Mouse (Mus musculus): ENCODE results near the gene Aplp2. TPM values are rescaled to one million over a fixed set of nuclear protein-coding genes. Genes with fewer than 3 reads are reported as not detected.
A peak's percentile ranks its signal among the peaks of the same experiment; 100 is the strongest.

Aplp2 gene
- total RNA-seq (2015; ENCODE audit: low replicate concordance) (117 and 165 TPM in 2 replicates), total RNA-seq (2017; ENCODE audit: low replicate concordance) (209 and 318 TPM in 2 replicates)

GRCm38 (mm10) chr9:31211690-31212499 is at the start of gene Aplp2:
Gene Aplp2 (minus strand): TSS chr9:31211815.
- peak; percentile 98 for ATAC-seq (replicated peaks; ENCODE audit: low FRiP score, poor library complexity, severe bottlenecking)

DNA sequence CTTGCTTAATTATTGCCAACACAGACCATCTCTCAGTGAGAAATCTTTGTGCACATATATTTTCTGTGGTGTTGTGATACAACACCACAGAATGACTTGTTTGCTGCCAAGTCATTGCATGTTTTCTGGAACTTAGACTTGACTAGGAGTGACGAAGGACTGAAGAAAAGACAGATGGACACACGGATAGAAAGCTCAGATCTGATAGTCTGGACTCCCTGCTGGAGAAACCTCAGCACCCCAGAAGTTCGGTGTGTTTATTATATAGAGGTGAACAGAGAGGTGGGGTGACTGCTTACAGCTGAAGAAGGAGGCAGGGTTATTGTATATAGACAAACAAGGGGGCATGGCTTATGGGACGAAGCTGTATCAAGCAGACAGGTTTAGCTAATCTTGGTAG is 48.6 kb upstream of the Aplp2 start:
- ATAC-seq (replicated peaks; ENCODE audit: low FRiP score, poor library complexity, severe bottlenecking), result no peak

GRCm38 (mm10) chr9:31258237-31258636 is 46.6 kb upstream of the Aplp2 start:
- ATAC-seq (replicated peaks; ENCODE audit: low FRiP score, poor library complexity, severe bottlenecking), result no peak

DNA sequence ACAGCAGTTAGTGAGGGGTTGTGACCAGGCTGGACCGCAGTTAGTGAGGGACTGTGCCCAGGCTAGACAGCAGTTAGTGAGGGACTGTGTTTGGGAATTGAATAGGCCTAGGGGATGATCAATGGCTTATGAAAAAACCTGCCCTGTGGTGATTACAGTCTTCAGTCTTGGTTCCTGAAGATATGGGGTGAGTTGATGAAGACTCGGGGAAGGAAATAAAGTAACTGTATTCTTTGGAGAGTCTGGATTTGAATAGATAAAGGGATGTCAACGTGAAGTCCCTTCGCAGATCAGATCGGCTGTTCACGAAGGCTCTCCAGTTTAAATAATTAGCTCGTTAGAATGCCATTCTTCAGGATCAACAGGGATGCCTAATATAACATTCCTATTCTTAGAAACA is 44.3 kb upstream of the Aplp2 start:
- no peak for ATAC-seq (replicated peaks; ENCODE audit: low FRiP score, poor library complexity, severe bottlenecking)

- peak; percentile 85 for ATAC-seq (replicated peaks; ENCODE audit: low FRiP score, poor library complexity, severe bottlenecking)
These were observed 43.0 kb upstream of the Aplp2 start for GRCm38 (mm10) chr9:31254697-31255004.

GRCm38 (mm10) chr9:31253866-31254696 is 42.5 kb upstream of the Aplp2 start:
- ATAC-seq (replicated peaks; ENCODE audit: low FRiP score, poor library complexity, severe bottlenecking), result peak; percentile 9; the same call in 1 of the 2 replicates

GRCm38 (mm10) chr9:31253311-31253734 is 41.7 kb upstream of the Aplp2 start:
- ATAC-seq (replicated peaks; ENCODE audit: low FRiP score, poor library complexity, severe bottlenecking), result no peak

GRCm38 (mm10) chr9:31252182-31252799 is 40.7 kb upstream of the Aplp2 start:
- ATAC-seq (replicated peaks; ENCODE audit: low FRiP score, poor library complexity, severe bottlenecking), result peak; percentile 87

- no peak for ATAC-seq (replicated peaks; ENCODE audit: low FRiP score, poor library complexity, severe bottlenecking)
These were observed 36.0 kb upstream of the Aplp2 start for GRCm38 (mm10) chr9:31247447-31248220.

DNA sequence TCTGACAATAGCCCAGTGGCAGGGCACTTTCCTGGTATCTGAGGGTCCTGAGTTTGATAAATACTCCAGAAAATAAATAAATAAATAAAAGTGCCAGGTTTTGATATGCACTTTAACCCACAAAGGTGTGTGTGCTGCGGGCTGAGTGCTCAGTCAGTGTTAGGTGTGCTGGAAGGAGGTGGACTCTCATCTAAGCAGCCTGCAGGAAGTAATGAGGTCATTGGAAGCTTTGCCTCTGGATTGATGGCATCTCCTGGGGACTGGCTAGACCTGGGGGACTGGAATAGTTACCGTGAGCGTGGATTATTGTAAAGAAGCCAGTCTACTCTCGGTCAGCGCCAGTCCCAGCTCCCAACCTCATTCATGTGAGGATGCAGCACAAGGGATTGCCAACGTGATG is 34.8 kb upstream of the Aplp2 start:
- ATAC-seq (replicated peaks; ENCODE audit: low FRiP score, poor library complexity, severe bottlenecking), result no peak

DNA sequence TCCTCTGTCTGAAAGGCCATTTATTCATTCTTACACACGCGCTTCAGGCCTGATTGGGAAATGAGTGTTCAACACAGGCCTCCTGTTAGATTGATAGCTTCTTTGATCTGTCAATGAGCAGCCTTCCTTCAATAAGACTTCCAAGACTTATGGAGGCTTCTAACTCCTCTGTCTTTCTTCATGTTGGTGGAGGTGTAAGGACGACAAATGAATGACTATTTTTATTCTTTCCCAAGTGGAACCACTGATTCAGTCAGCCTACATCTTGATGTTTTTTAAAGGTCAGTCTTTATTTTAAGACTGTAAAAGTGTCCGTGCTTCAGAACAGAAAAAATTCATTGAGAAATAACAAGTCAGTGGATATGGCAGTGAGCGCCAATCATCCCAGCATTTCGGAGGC is 33.4 kb upstream of the Aplp2 start:
- no peak for ATAC-seq (replicated peaks; ENCODE audit: low FRiP score, poor library complexity, severe bottlenecking)

DNA sequence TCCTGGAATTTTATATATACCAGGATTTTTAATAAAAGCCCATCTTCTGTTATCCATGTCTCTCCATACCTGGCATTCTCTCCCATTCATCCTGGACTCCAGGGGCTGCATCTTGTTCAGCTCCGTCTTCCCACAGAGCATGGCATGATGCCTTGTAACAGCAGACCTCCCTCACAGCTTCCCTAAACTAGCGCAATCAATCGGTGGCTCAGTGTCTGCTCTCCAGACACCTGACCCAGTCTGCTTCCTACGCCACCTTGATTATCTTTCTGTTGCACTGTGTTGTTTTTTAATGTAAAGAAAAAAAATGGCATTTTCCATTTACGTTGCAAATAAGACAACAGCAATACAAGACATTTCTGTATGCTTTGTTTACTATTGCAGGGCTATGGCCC is 32.3 kb upstream of the Aplp2 start:
- ATAC-seq (replicated peaks; ENCODE audit: low FRiP score, poor library complexity, severe bottlenecking), result no peak

DNA sequence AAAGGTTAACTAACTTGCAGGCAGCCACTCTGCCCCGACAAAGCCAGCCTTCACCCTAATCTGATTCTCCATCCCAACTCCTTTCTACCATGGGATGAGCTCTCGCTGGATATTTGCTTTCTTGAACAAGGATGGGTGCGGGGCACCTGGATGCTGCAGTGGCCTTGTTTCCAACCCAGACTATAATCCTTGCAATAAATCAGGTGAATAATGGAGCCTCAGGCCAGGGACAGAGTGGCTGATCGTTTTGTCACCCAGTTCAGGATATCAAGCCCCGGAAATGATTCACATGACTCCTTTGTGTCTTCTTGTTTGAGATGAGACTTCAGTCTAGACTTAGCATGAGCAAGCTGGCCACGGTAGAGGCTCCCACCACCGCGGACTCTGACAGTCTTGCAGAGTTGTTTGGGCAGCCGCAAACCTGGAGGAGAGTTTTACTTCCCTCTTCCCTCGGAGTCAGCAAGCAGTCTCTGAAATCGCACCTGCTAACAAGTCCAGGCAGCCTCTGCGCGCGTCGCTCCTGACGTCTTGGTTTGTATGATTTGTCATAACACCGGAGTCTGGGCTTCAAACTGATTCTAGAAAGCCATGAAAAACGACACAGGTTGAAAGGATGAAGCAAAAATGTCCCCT is 31.8 kb upstream of the Aplp2 start:
- ATAC-seq (replicated peaks; ENCODE audit: low FRiP score, poor library complexity, severe bottlenecking), result 0 out of 2 replicates have a peak, but pooled peaks have one; percentile 40

- ATAC-seq (replicated peaks; ENCODE audit: low FRiP score, poor library complexity, severe bottlenecking), result no peak
These were observed 29.6 kb upstream of the Aplp2 start for GRCm38 (mm10) chr9:31241208-31241699.

- ATAC-seq (replicated peaks; ENCODE audit: low FRiP score, poor library complexity, severe bottlenecking), result no peak
These were observed 29.1 kb upstream of the Aplp2 start for GRCm38 (mm10) chr9:31240522-31241207.

GRCm38 (mm10) chr9:31239551-31239950 is 27.9 kb upstream of the Aplp2 start:
- ATAC-seq (replicated peaks; ENCODE audit: low FRiP score, poor library complexity, severe bottlenecking), result no peak

DNA sequence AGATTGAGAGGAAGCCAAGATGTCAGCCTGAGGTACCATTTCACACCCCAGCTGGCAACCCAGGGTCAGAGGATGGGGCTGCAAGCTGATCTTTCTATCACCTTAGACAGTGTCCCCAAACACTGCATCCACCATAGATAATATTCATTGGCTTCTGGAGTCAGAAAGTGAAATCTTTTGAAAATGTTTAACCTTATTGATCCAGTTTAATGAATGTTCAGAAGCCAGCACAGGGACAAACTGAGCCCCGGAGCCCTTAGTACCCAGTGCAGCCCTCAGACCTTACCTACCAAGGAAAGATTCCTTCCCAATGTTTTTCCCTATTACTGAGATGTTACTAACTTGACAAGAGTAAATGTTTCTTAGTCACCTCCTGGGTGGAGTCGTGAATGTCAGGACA is 26.9 kb upstream of the Aplp2 start:
- no peak for ATAC-seq (replicated peaks; ENCODE audit: low FRiP score, poor library complexity, severe bottlenecking)

GRCm38 (mm10) chr9:31236079-31236478 is 24.5 kb upstream of the Aplp2 start:
- ATAC-seq (replicated peaks; ENCODE audit: low FRiP score, poor library complexity, severe bottlenecking), result no peak

GRCm38 (mm10) chr9:31235489-31235888 is 23.9 kb upstream of the Aplp2 start:
- ATAC-seq (replicated peaks; ENCODE audit: low FRiP score, poor library complexity, severe bottlenecking), result no peak
